Mouse (Mus musculus) kidney, adult 2 months (tissue): ENCODE measurements at regions not wholly inside any gene's neighbourhood (a gene's known extent, or its start where the extent isn't known, plus 50 kb on each side); places are given as distances from the start of the nearest gene placed in this dataset.

ENCODE experiments used
- CTCF ChIP-seq: fragments of 200-500 bp; conservative IDR thresholded peaks from 2 replicates; pipeline ENCODE4 v1.5.1; 2011; ENCODE audit warnings: low read depth, mild to moderate bottlenecking, control low read depth, low read length, moderate library complexity, mixed read lengths; ENCODE audit not compliant: insufficient read depth, insufficient read length
- POLR2A ChIP-seq: fragments of 200-500 bp; IDR thresholded peaks from one replicate; pipeline ENCODE4 v1.6.1; 2011; ENCODE audit warnings: low read depth, low read length, control low read depth

GRCm38 (mm10) chr4:12592973-12593372 is 421.2 kb upstream of the Fam92a start:
- no peak for TF ChIP-seq POLR2A
- TF ChIP-seq CTCF: no peak
